Mouse (Mus musculus) layer of hippocampus, adult 11-12 months (tissue): ENCODE measurements around the gene Rps18.
A peak's percentile ranks its signal among the peaks of the same experiment; 100 is the strongest.
"Not testable (repeated sequence)": the region's sequence is repeated elsewhere in the genome, so short reads cannot be mapped to it uniquely, and the experiment has no call there.

Source experiments
- DNase-seq: peaks from one replicate; pipeline ENCODE4 v3.0.0; 2022; ENCODE audit warnings: low spot score

Rps18 gene

GRCm38 (mm10) chr17:33955555-33956214, at the start of gene Rps18, which contains the start of gene Vps52:
TSS of gene Rps18 (minus strand) at chr17:33956001.
TSS of gene Vps52 (plus strand) at chr17:33955812.
- DNase-seq, result peak; percentile 98

- DNase-seq, result peak; percentile 23
These were observed 47.6 kb upstream of the Rps18 start for GRCm38 (mm10) chr17:34003426-34003825.

GRCm38 (mm10) chr17:34000796-34001195, 45.0 kb upstream of the Rps18 start:
- DNase-seq, result not testable (repeated sequence)

GRCm38 (mm10) chr17:34000150-34000537, 44.3 kb upstream of the Rps18 start, which contains the start of gene H2-K1:
TSS of gene H2-K1 (minus strand) at chr17:34000347.
- DNase-seq, result peak; percentile 88

GRCm38 (mm10) chr17:33999341-34000149, 43.7 kb upstream of the Rps18 start:
- DNase-seq, result no peak

GRCm38 (mm10) chr17:33998697-33999096, 42.9 kb upstream of the Rps18 start:
- not testable (repeated sequence) for DNase-seq

GRCm38 (mm10) chr17:33997025-33997424, 41.2 kb upstream of the Rps18 start:
- DNase-seq, result not testable (repeated sequence)

- no peak for DNase-seq
These were observed 39.9 kb upstream of the Rps18 start for GRCm38 (mm10) chr17:33995651-33996050.

GRCm38 (mm10) chr17:33994959-33995358, 39.2 kb upstream of the Rps18 start:
- no peak for DNase-seq

- no peak for DNase-seq
These were observed 36.2 kb upstream of the Rps18 start for GRCm38 (mm10) chr17:33991788-33992664.

- peak; percentile 58 for DNase-seq
These were observed 26.3 kb upstream of the Rps18 start for GRCm38 (mm10) chr17:33982136-33982535.

- peak; percentile 95 for DNase-seq
These were observed 25.6 kb upstream of the Rps18 start for GRCm38 (mm10) chr17:33981192-33981909.

- DNase-seq, result no peak
These were observed 24.6 kb upstream of the Rps18 start for GRCm38 (mm10) chr17:33980181-33981035.

- DNase-seq, result no peak
These were observed 23.8 kb upstream of the Rps18 start for GRCm38 (mm10) chr17:33979512-33980050.

- DNase-seq, result peak; percentile 75
These were observed 22.8 kb upstream of the Rps18 start for GRCm38 (mm10) chr17:33978631-33979031.

GRCm38 (mm10) chr17:33977861-33978557, 22.2 kb upstream of the Rps18 start:
- DNase-seq, result no peak

GRCm38 (mm10) chr17:33973572-33973971, 17.8 kb upstream of the Rps18 start:
- no peak for DNase-seq

GRCm38 (mm10) chr17:33972691-33973090, 16.9 kb upstream of the Rps18 start:
- DNase-seq, result no peak

- no peak for DNase-seq
These were observed 13.6 kb upstream of the Rps18 start for GRCm38 (mm10) chr17:33969394-33969793.

GRCm38 (mm10) chr17:33968927-33969326, 13.1 kb upstream of the Rps18 start:
- no peak for DNase-seq
